Mouse (Mus musculus): ENCODE results near the gene Dgke.

GRCm38 (mm10) chr11:89002068-89002467, 64.6 kb downstream of the Dgke start:
- TF ChIP-seq EP300 (IDR thresholded peaks at IDR 0.05), result no peak
- no peak for TF ChIP-seq CTCF (IDR thresholded peaks at IDR 0.05)
